Mouse (Mus musculus) brain, embryonic 14.5 days (tissue): Measurements from ENCODE around the gene Lingo1. TPM values are rescaled to one million over a fixed set of nuclear protein-coding genes. Genes with fewer than 3 reads are reported as not detected.

Experiments
- DNase-seq: peaks from one replicate; pipeline ENCODE4 v3.0.0-alpha.2; 2011; ENCODE audit warnings: low read depth
- CTCF ChIP-seq: fragments of 200-500 bp; IDR thresholded peaks from 2 replicates; pipeline ENCODE4 v1.5.1; 2012; ENCODE audit warnings: inconsistent platforms, mild to moderate bottlenecking, moderate library complexity, borderline replicate concordance; ENCODE audit not compliant: insufficient read depth, insufficient read length; ENCODE audit errors: extremely low read depth
- POLR2A ChIP-seq: fragments of 200-500 bp; IDR thresholded peaks from 2 replicates; pipeline ENCODE4 v1.6.1; 2012; ENCODE audit warnings: mild to moderate bottlenecking, inconsistent platforms, borderline replicate concordance; ENCODE audit not compliant: poor library complexity, insufficient read depth, insufficient read length, severe bottlenecking; ENCODE audit errors: extremely low read depth
- polyA plus RNA-seq: library from polyadenylated mRNA; depleted of rRNA; stranded (reverse); fragments of >200 nt; gene quantifications from 2 replicates; pipeline ENCODE4 v1.2.3, GENCODE M21; 2012

The Lingo1 gene
- polyA plus RNA-seq, 1 experiment, result 205 TPM

DNA sequence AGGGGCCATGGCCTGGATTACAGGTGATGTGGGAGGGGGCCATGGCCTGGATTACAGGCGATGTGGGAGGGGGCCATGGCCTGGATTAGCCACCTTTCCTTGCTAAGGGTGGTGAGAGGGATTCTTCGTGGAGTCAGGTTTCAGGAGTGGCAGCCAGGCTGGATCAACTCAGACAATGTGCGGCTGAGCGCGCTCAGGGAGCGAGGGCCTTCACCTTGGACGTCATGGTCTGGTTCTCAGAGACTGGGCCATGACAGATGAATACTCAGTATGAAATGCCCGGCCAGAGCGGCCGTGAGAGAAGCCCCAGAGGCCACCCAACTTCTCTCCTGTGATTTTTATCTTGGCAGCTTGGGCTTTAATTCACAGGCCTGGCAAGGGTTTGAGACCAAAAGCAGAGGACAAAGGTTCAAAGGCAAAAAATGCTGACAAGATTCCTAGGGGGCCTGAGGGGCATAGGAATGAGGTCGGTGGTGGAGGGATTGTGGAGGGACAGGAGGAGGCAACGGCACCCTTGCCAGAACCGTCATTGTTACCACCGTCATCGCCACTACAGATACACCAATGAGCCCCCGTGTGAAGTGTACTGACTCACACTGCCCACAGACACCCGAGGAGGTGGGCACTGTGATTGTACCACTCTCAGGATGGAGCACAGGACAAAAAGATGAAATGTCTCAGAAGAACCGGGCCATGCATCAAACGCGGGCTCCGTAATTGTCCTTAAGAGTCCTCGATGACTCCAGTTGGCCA, 117.2 kb downstream of the Lingo1 start:
- TF ChIP-seq CTCF (no peak), POLR2A (no peak)
- DNase-seq, result no peak

GRCm38 (mm10) chr9:56675696-56676095, 120.6 kb downstream of the Lingo1 start:
- no peak for DNase-seq
- TF ChIP-seq CTCF (no peak), POLR2A (no peak)

DNA sequence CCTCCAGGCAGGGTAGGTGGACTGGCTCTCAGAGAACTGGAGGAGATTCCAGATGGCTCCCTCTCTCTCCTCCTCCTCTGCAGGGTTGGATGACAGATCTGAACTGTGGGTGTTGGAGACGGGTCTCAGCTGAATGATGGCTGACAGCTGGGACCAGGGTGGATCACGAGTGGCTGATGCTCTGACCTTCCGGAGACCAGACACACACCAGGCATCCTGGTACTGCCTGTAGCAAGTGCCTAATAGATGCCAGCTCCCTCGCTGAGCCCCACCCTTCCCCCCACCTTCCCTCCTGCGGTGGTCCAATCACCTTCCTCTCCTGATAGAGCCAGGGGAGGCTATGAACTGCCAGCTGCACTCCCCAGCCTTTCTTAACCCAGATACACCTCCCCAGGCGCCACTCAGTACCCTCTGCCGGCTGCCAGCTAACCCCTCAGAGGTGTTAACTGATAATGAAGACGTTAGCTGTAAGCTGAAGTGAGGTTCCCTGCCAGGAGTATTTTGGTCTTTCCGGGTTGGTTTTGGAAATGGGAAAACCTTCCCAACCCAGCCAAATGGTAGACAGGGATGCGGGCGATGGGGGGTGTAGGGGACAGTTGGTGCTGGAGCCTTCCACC, 126.6 kb downstream of the Lingo1 start:
- peak; percentile 46 for DNase-seq
- TF ChIP-seq CTCF (no peak), POLR2A (no peak)

GRCm38 (mm10) chr9:56664136-56664535, 132.1 kb downstream of the Lingo1 start:
- DNase-seq, result no peak
- no peak for TF ChIP-seq CTCF
- TF ChIP-seq POLR2A, result no peak

GRCm38 (mm10) chr9:56662946-56663345, 133.3 kb downstream of the Lingo1 start:
- DNase-seq, result no peak
- TF ChIP-seq POLR2A, result no peak
- no peak for TF ChIP-seq CTCF

GRCm38 (mm10) chr9:56662405-56662804, 133.9 kb downstream of the Lingo1 start:
- TF ChIP-seq CTCF, result no peak
- no peak for TF ChIP-seq POLR2A
- DNase-seq, result peak; percentile 50

DNA sequence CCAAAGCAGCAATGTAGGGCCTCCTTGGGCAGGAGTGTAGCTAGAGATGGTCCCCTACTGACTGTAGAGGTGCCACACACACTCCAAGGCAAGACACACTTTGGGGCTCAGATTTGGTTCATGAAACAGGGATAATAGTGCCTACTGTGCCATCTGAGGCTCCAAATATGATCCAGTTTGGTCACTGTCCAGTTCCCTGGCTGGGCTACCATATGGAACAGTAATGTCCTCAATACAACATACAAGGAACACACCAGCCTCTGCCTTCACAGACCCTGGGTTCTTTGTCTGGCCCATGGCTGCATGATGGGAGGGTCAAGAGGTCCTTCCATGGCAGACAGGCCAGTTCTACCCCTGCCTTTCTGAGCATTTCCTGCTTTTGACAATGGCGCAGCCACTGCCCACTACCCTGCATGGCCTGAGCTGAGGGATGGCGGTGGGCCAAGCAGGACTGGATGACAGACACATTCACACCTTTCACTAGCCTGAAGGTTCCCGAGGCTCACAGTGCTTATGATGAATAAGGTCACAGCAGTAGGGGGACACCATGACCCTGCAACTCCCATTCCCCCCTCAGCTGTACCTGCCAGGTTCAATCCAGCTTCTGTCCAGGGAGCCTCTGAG, 134.9 kb downstream of the Lingo1 start:
- no peak for TF ChIP-seq POLR2A
- TF ChIP-seq CTCF, result no peak
- no peak for DNase-seq

DNA sequence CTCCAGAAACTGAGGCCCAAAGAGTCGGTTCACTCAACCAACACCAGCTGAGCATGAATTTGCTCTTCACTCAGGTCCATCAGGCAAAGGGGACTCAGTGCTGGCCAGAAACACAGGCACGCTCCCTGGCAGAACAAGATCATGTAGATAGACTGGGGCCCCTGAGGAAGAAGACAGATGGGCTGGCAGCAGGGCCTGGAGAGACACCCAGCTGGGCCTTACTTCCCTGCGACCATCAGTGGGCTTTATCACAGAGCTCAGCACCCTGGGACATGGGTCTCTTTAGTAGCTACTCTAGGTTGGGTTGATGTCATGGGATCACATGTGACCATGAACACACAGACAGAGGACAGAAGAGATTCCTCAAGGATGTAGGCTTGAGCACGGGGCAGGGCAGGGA, 137.7 kb downstream of the Lingo1 start:
- TF ChIP-seq CTCF (no peak), POLR2A (no peak)
- no peak for DNase-seq

GRCm38 (mm10) chr9:56657996-56658398, 138.3 kb downstream of the Lingo1 start:
- DNase-seq, result peak; percentile 87
- TF ChIP-seq POLR2A (no peak), CTCF (no peak)

GRCm38 (mm10) chr9:56656766-56657542, 139.3 kb downstream of the Lingo1 start:
- DNase-seq, result peak; percentile 73
- TF ChIP-seq POLR2A (no peak), CTCF (no peak)

- no peak for TF ChIP-seq POLR2A
- no peak for TF ChIP-seq CTCF
- peak; percentile 63 for DNase-seq
These were observed 141.1 kb downstream of the Lingo1 start for GRCm38 (mm10) chr9:56655167-56655566.

- no peak for TF ChIP-seq POLR2A
- TF ChIP-seq CTCF, result no peak
- peak; percentile 70 for DNase-seq
These were observed 143.7 kb downstream of the Lingo1 start for GRCm38 (mm10) chr9:56652551-56652950.
